Mouse (Mus musculus) hindbrain, postnatal 0 days (tissue): ENCODE results near the gene Tmc4. TPM values are rescaled to one million over a fixed set of nuclear protein-coding genes. Genes with fewer than 3 reads are reported as not detected.
"Not testable (repeated sequence)": the region's sequence is repeated elsewhere in the genome, so short reads cannot be mapped to it uniquely, and the experiment has no call there.

Experiments
- ATAC-seq: fragments of 200-750 bp; cut with Nextera tagmentation; 2 replicates; pipeline ENCODE4 v1.8.0; 2017; ENCODE audit warnings: mild to moderate bottlenecking, moderate TSS enrichment, moderate library complexity
- DNase-seq: peaks from one replicate; pipeline ENCODE4 v3.0.0-alpha.2; 2015; ENCODE audit warnings: low spot score
- H3K27ac ChIP-seq: fragments of 300-500 bp; sonication (generic); 2 replicates; pipeline ENCODE4 v1.5.1; 2014; ENCODE audit warnings: mild to moderate bottlenecking
- H3K27me3 ChIP-seq: fragments of 300-500 bp; sonication (generic); 2 replicates; pipeline ENCODE4 v1.6.1; 2014; ENCODE audit warnings: low read length, mixed read lengths; ENCODE audit not compliant: insufficient read depth
- H3K36me3 ChIP-seq: fragments of 300-500 bp; sonication (generic); 2 replicates; pipeline ENCODE4 v1.6.1; 2014; ENCODE audit warnings: low read length, mixed read lengths; ENCODE audit not compliant: insufficient read depth
- H3K4me1 ChIP-seq: fragments of 300-500 bp; sonication (generic); 2 replicates; pipeline ENCODE4 v1.6.1; 2014; ENCODE audit warnings: antibody characterized with exemption, low read length, mixed read lengths; ENCODE audit not compliant: insufficient read depth
- H3K4me2 ChIP-seq: fragments of 300-500 bp; sonication (generic); 2 replicates; pipeline ENCODE4 v1.6.1; 2014; ENCODE audit warnings: low read depth, mild to moderate bottlenecking, low read length, moderate library complexity, mixed read lengths
- H3K4me3 ChIP-seq: fragments of 300-500 bp; sonication (generic); 2 replicates; pipeline ENCODE4 v1.5.1; 2014; ENCODE audit warnings: low read length
- H3K9ac ChIP-seq: fragments of 300-500 bp; sonication (generic); replicated peaks from 2 replicates; pipeline ENCODE4 v1.6.1; 2014; ENCODE audit warnings: mild to moderate bottlenecking, low read length, moderate library complexity, mixed read lengths
- H3K9me3 ChIP-seq: fragments of 300-500 bp; sonication (generic); 2 replicates; pipeline ENCODE4 v1.6.1; 2016; ENCODE audit warnings: low read length, mixed read lengths
- CTCF ChIP-seq: IDR thresholded peaks from 2 replicates; pipeline ENCODE4 v1.5.1; 2016; ENCODE audit warnings: antibody characterized with exemption, control low read depth, low read depth
- WGBS: fragments of 180-500 bp; shearing (Covaris S2); extraction: QIAGEN DNeasy Blood & Tissue Kit; methylation state at CpG from one replicate; pipeline ENCODE4 v1.1.7; 2014; 5-methylcytosine and 5-hydroxymethylcytosine counted together
- polyA plus RNA-seq: library from polyadenylated mRNA; unstranded; fragments of >200 nt; fragmentation: Nextera tagmentation; extraction: Ambion mirVana; gene quantifications from 2 replicates; pipeline ENCODE4 v1.2.1, GENCODE M21; 2015
- total RNA-seq: library from RNA; depleted of rRNA; stranded (reverse); fragments of >200 nt; gene quantifications from 2 replicates; pipeline ENCODE4 v1.2.3, GENCODE M21; 2014; rRNA removed

Tmc4 gene
- 3.5 and 4.2 TPM in 2 replicates for total RNA-seq
- polyA plus RNA-seq: 3.5 and 4.4 TPM in 2 replicates

- H3K27me3 ChIP-seq: no peaks in the 10 kb centered on the region
- 56% methylated on average over 9 of the region's 9 CpGs for WGBS
- H3K27ac ChIP-seq: no peak within 1 kb of the TSS
- H3K9ac ChIP-seq: no peak within 1 kb of the TSS
- DNase-seq: no peak
- no peak for TF ChIP-seq CTCF
- H3K4me2 ChIP-seq: no peak within 1 kb of the TSS
- no peaks in the 10 kb centered on the region for H3K9me3 ChIP-seq
- H3K4me3 ChIP-seq: no peak within 1 kb of the TSS
- peaks cover 18% of the 10 kb centered on the region; the same call in 1 of the 2 replicates for H3K36me3 ChIP-seq
- no peak for ATAC-seq
- no peaks in the 10 kb centered on the region for H3K4me1 ChIP-seq
Measured at GRCm38 (mm10) chr7:3677342-3677741, at the start of gene Tmc4. Gene Tmc4 (minus strand): TSS chr7:3677553.

- ATAC-seq, DNase-seq, H3K36me3 ChIP-seq, H3K9me3 ChIP-seq, H3K9ac ChIP-seq, H3K4me3 ChIP-seq, H3K4me2 ChIP-seq, H3K4me1 ChIP-seq, H3K27me3 ChIP-seq, H3K27ac ChIP-seq: not testable (repeated sequence)
Measured at GRCm38 (mm10) chr7:3725459-3725858, 48.1 kb upstream of the Tmc4 start.

- 17% methylated on average over 1 of the region's 3 CpGs for WGBS
- not testable (repeated sequence) for H3K27ac ChIP-seq, H3K9ac ChIP-seq, H3K4me1 ChIP-seq, H3K4me3 ChIP-seq, H3K4me2 ChIP-seq, H3K9me3 ChIP-seq, H3K36me3 ChIP-seq, ATAC-seq, DNase-seq, H3K27me3 ChIP-seq
Measured at GRCm38 (mm10) chr7:3720268-3720667, 42.9 kb upstream of the Tmc4 start, which contains the start of gene Pirb. Gene Pirb (minus strand): TSS chr7:3720391.

- DNase-seq: no peak
Measured at GRCm38 (mm10) chr7:3715249-3715648, 37.9 kb upstream of the Tmc4 start.

GRCm38 (mm10) chr7:3712264-3712942 lies 35.0 kb upstream of the Tmc4 start:
- Histone ChIP-seq H3K9me3 (no peaks in the 10 kb centered on the region), H3K36me3 (0 out of 2 replicates have a peak, but pooled peaks cover 3% of the 10 kb centered on the region), H3K27ac (no peak overlapping the region), H3K9ac (no peak overlapping the region), H3K4me3 (no peak overlapping the region), H3K27me3 (no peaks in the 10 kb centered on the region), H3K4me1 (no peaks in the 10 kb centered on the region), H3K4me2 (no peak overlapping the region)
- no peak for DNase-seq
- TF ChIP-seq CTCF: no peak
- no peak for ATAC-seq
- WGBS: 38% methylated on average over 5 of the region's 5 CpGs

More at GRCm38 (mm10) chr7:3715249-3715648, 37.9 kb upstream of the Tmc4 start:
- no peak overlapping the region for H3K4me2 ChIP-seq
- no peaks in the 10 kb centered on the region for H3K36me3 ChIP-seq
- H3K9me3 ChIP-seq: no peaks in the 10 kb centered on the region
- H3K27ac ChIP-seq: no peak overlapping the region
- 69% methylated on average over 1 of the region's 1 CpGs for WGBS
- no peak for TF ChIP-seq CTCF
- no peaks in the 10 kb centered on the region for H3K4me1 ChIP-seq
- H3K9ac ChIP-seq: no peak overlapping the region
- H3K27me3 ChIP-seq: no peaks in the 10 kb centered on the region
- ATAC-seq: no peak
- no peak overlapping the region for H3K4me3 ChIP-seq

DNA sequence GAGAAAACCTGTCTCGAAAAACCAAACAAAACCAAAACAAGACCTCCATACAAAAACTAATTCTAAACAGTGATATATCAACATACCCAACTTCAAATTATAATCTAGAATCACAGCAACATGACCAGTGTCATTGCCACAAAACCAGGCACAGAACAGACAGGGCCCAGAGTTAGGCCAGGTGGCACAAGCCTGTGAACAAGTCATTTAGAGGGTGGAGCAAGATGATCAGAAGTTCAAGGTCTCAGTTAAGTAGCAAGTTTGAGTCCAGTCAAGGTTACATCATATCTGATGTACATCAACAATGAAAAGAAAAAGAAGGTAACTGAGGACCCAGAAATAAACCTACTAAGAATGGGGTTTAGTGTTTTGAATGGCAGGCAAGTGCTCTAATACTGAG lies 31.6 kb upstream of the Tmc4 start:
- peaks cover 10% of the 10 kb centered on the region for H3K4me1 ChIP-seq
- TF ChIP-seq CTCF: no peak
- ATAC-seq: no peak
- H3K4me3 ChIP-seq: no peak overlapping the region
- no peaks in the 10 kb centered on the region for H3K27me3 ChIP-seq
- no peak overlapping the region for H3K4me2 ChIP-seq
- WGBS: 54% methylated on average over 1 of the region's 1 CpGs
- H3K27ac ChIP-seq: no peak overlapping the region
- no peak overlapping the region for H3K9ac ChIP-seq
- no peaks in the 10 kb centered on the region for H3K9me3 ChIP-seq
- DNase-seq: no peak
- peaks cover 9% of the 10 kb centered on the region for H3K36me3 ChIP-seq

DNA sequence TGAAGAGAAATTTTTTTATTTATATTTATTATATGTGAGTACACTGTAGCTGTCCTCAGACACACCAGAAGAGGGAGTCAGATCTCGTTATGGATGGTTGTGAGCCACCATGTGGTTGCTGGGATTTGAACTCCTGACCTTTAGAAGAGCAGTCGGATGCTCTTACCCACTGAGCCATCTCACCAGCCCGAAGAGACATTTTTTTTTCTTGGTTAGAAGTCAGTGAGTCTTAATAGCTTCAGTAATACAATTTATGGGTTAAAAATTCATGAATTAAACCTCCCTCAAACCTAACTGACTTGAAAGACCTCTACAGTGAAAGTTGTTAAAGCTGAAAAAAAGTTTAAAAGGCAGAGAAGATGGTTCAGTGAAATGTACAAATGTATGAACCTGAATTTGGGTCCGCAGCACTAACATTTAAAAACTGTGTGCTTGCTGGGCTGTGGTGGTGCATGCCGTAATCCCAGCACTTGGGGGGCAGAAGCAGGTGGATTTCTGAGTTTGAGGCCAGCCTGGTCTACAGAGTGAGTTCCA lies 31.2 kb upstream of the Tmc4 start:
- H3K27me3 ChIP-seq, DNase-seq, H3K27ac ChIP-seq, H3K9me3 ChIP-seq, H3K9ac ChIP-seq, H3K4me3 ChIP-seq, ATAC-seq, H3K4me1 ChIP-seq, H3K4me2 ChIP-seq, H3K36me3 ChIP-seq: not testable (repeated sequence)
- WGBS: 38% methylated on average over 5 of the region's 5 CpGs
